Comparison of ENCODE assay signal across 8 mouse cellular contexts in the genomic region with DNA sequence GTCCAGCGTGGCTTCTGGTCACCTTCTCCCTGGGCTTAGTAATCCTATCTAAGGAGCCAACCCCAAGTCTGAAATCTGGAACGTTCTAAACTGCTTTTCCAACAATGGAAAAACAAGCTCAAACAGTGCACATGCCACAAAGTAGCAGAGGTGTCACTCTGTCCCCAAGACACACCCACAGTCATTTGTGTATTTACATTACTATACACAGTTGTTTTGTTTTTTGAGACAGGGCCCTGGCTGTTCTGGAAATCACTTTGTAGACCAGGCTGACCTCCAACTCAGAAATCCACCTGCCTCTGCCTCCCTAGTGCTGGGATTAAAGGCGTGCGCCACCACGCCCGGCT. TPM values are rescaled to one million over a fixed set of nuclear protein-coding genes. Genes with fewer than 3 reads are reported as not detected.
DNase-seq lines count a peak whose midpoint lies in the region; ATAC-seq and TF ChIP-seq lines count a peak whose summit lies in the region.

No protein-coding gene starts in this region.

- peaks cover 5% of the 10 kb centered on the region for H3K36me3 ChIP-seq in embryonic facial prominence, embryonic 13.5 days
- no peaks in the 10 kb centered on the region for H3K36me3 ChIP-seq in intestine, embryonic 16.5 days (ENCODE audit: control insufficient read depth, insufficient read depth, low read length)
- H3K36me3 ChIP-seq in myocyte (ENCODE audit: control insufficient read depth, insufficient read depth), result no peaks in the 10 kb centered on the region

- DNase-seq in left cerebral cortex, adult 2 months (ENCODE audit: extremely low spot score in 1 of 2, low spot score in 2 of 2), result no peak
- DNase-seq in left cerebral cortex, adult 18-20 months (ENCODE audit: low spot score in 2 of 2), result no peak
- no peak for DNase-seq in spleen, adult 18-20 months
- DNase-seq in layer of hippocampus, adult 9-10 months (ENCODE audit: low spot score), result no peak
- DNase-seq in spleen, postnatal 36 days (ENCODE audit: low spot score in 2 of 2), result no peak

- H3K79me2 ChIP-seq in myocyte (ENCODE audit: control insufficient read depth, insufficient read depth), result peaks cover 35% of the 10 kb centered on the region

- no peaks in the 10 kb centered on the region for H3K27me3 ChIP-seq in embryonic facial prominence, embryonic 13.5 days
- no peaks in the 10 kb centered on the region for H3K27me3 ChIP-seq in intestine, embryonic 16.5 days (replicated peaks; ENCODE audit: control insufficient read depth, insufficient read depth, low read length)
- H3K27me3 ChIP-seq in myocyte (ENCODE audit: control insufficient read depth, insufficient read depth, insufficient read length), result no peaks in the 10 kb centered on the region

- no peak for TF ChIP-seq POLR2A in myocyte (IDR thresholded peaks at IDR 0.05; ENCODE audit: insufficient read length, low read depth)

- ATAC-seq in embryonic facial prominence, embryonic 13.5 days (ENCODE audit: insufficient number of reproducible peaks, insufficient read depth, low FRiP score, low TSS enrichment, low read depth), result no peak
- ATAC-seq in intestine, embryonic 16.5 days, result 0 out of 2 replicates have a peak, but pooled peaks have one; percentile 6

- H3K4me3 ChIP-seq in left cerebral cortex, adult 2 months, result peak overlapping the region; percentile 59
- peak overlapping the region; percentile 100 for H3K4me3 ChIP-seq in embryonic facial prominence, embryonic 13.5 days
- peak overlapping the region; percentile 98 for H3K4me3 ChIP-seq in intestine, embryonic 16.5 days (ENCODE audit: low read length)
- H3K4me3 ChIP-seq in myocyte, result peak overlapping the region; percentile 68

- H3ac ChIP-seq in myocyte (ENCODE audit: control insufficient read depth, insufficient read length), result peak overlapping the region; percentile 43

- peak overlapping the region; percentile 81 for H3K4me2 ChIP-seq in embryonic facial prominence, embryonic 13.5 days
- H3K4me2 ChIP-seq in intestine, embryonic 16.5 days (ENCODE audit: low read depth, low read length), result peak overlapping the region; percentile 91
- peak overlapping the region; percentile 93 for H3K4me2 ChIP-seq in myocyte (ENCODE audit: low read depth)

- peaks cover 16% of the 10 kb centered on the region for H3K4me1 ChIP-seq in embryonic facial prominence, embryonic 13.5 days
- H3K4me1 ChIP-seq in intestine, embryonic 16.5 days (ENCODE audit: control insufficient read depth, insufficient read depth, low read length), result peaks cover 23% of the 10 kb centered on the region

- H3K9ac ChIP-seq in embryonic facial prominence, embryonic 13.5 days, result peak overlapping the region; percentile 99
- peak overlapping the region; percentile 99 for H3K9ac ChIP-seq in intestine, embryonic 16.5 days (ENCODE audit: low read depth, low read length)

- H3K27ac ChIP-seq in left cerebral cortex, adult 2 months, result peak overlapping the region; percentile 93; the same call in 1 of the 2 replicates
- H3K27ac ChIP-seq in embryonic facial prominence, embryonic 13.5 days, result peak overlapping the region; percentile 76; the same call in 1 of the 2 replicates
- H3K27ac ChIP-seq in intestine, embryonic 16.5 days (ENCODE audit: low read length), result peak overlapping the region; percentile 83; the same call in 1 of the 2 replicates

- TF ChIP-seq CTCF in left cerebral cortex, adult 2 months (IDR thresholded peaks at IDR 0.05), result no peak

- WGBS in embryonic facial prominence, embryonic 13.5 days, result 62% methylated on average over 6 of the region's 6 CpGs
- WGBS in intestine, embryonic 16.5 days, result 57% methylated on average over 6 of the region's 6 CpGs

- intact Hi-C loops in left cerebral cortex, adult 2 months (cut with DNase I), result loop anchor here (2.0 to 5.0 kb wide), 3 partner anchors 23 to 352 kb away; partner anchors contain the start of genes Arrb2 and Zfp3

- H3K9me3 ChIP-seq in embryonic facial prominence, embryonic 13.5 days, result no peaks in the 10 kb centered on the region
- no peaks in the 10 kb centered on the region for H3K9me3 ChIP-seq in intestine, embryonic 16.5 days (ENCODE audit: control insufficient read depth, low read length)

TF ChIP-seq in myocyte, 11 proteins besides CTCF, POLR2A, EP300 and RAD21:
- TF ChIP-seq USF1 (IDR thresholded peaks at IDR 0.05; ENCODE audit: low read depth), result no peak
- TF ChIP-seq POLR2AphosphoS2 (IDR thresholded peaks at IDR 0.05; ENCODE audit: insufficient read length, low read depth), result no peak
- TF ChIP-seq MYOD1 (IDR thresholded peaks at IDR 0.05; ENCODE audit: control insufficient read depth in 1 of 3, insufficient read length in 2 of 3, low read depth in 2 of 3), result no peak
- TF ChIP-seq REST (IDR thresholded peaks at IDR 0.05; ENCODE audit: insufficient read depth, insufficient read length), result no peak
- no peak for TF ChIP-seq MYOG (IDR thresholded peaks at IDR 0.05; ENCODE audit: control insufficient read depth in 1 of 3, insufficient read depth in 1 of 3, insufficient read length in 2 of 3, low read depth in 2 of 3)

RNA-seq across cellular contexts. Expression of gene Pelp1, which starts 0.4 kb away (rescaled TPM):
- 10 to 100 TPM; 34.6 to 36.2 TPM for total RNA-seq in left cerebral cortex, adult 2 months (2021)
- total RNA-seq in left cerebral cortex, adult 18-20 months (2021), result 10 to 100 TPM; 33.1 to 34.6 TPM
- polyA plus RNA-seq in embryonic facial prominence, embryonic 13.5 days (2015; fragmentation: Nextera tagmentation; extraction: Ambion mirVana), result 37.1 and 42.1 TPM in 2 replicates
- polyA plus RNA-seq in intestine, embryonic 16.5 days (2015; fragmentation: Nextera tagmentation; extraction: Ambion mirVana), result 29.1 and 31.5 TPM in 2 replicates
- 26.5 TPM for polyA plus RNA-seq in myocyte (2012; fragmentation: generic; extraction: Trizol)

RNA-seq across cellular contexts. Expression of gene Arrb2, which starts 22.2 kb away (rescaled TPM):
- 10 to 100 TPM; 74.3 to 86.0 TPM for total RNA-seq in left cerebral cortex, adult 2 months (2021)
- 10 to 100 TPM; 68.1 to 76.7 TPM for total RNA-seq in left cerebral cortex, adult 18-20 months (2021)
- polyA plus RNA-seq in embryonic facial prominence, embryonic 13.5 days (2015; fragmentation: Nextera tagmentation; extraction: Ambion mirVana), result 18.1 and 19.4 TPM in 2 replicates
- 10.1 and 10.7 TPM in 2 replicates for polyA plus RNA-seq in intestine, embryonic 16.5 days (2015; fragmentation: Nextera tagmentation; extraction: Ambion mirVana)
- 20.1 TPM for polyA plus RNA-seq in myocyte (2012; fragmentation: generic; extraction: Trizol)

RNA-seq across cellular contexts. Expression of gene Med11, which starts 41.4 kb away (rescaled TPM):
- total RNA-seq in left cerebral cortex, adult 2 months (2021), result 10 to 100 TPM; 13.2 to 14.8 TPM
- total RNA-seq in left cerebral cortex, adult 18-20 months (2021), result 10 to 100 TPM; 13.9 to 15.4 TPM
- 40.8 and 44.7 TPM in 2 replicates for polyA plus RNA-seq in embryonic facial prominence, embryonic 13.5 days (2015; fragmentation: Nextera tagmentation; extraction: Ambion mirVana)
- polyA plus RNA-seq in intestine, embryonic 16.5 days (2015; fragmentation: Nextera tagmentation; extraction: Ambion mirVana), result 38.4 and 41.7 TPM in 2 replicates
- 29.6 TPM for polyA plus RNA-seq in myocyte (2012; fragmentation: generic; extraction: Trizol)

RNA-seq across cellular contexts. Expression of gene Zmynd15, which starts 49.0 kb away (rescaled TPM):
- total RNA-seq in left cerebral cortex, adult 2 months (2021), result under 1 TPM; 0.36 to 0.44 TPM
- total RNA-seq in left cerebral cortex, adult 18-20 months (2021), result 1 to 10 TPM in 1 of 2 experiments, under 1 TPM in 1; 0.23 to 1.4 TPM
- polyA plus RNA-seq in embryonic facial prominence, embryonic 13.5 days (2015; fragmentation: Nextera tagmentation; extraction: Ambion mirVana), result 0.59 and 0.78 TPM in 2 replicates
- 1.1 and 1.2 TPM in 2 replicates for polyA plus RNA-seq in intestine, embryonic 16.5 days (2015; fragmentation: Nextera tagmentation; extraction: Ambion mirVana)
- not detected for polyA plus RNA-seq in myocyte (2012; fragmentation: generic; extraction: Trizol)

RNA-seq across cellular contexts. Expression of gene Cxcl16, which starts 49.5 kb away (rescaled TPM):
- 1 to 10 TPM; 1.2 to 1.4 TPM for total RNA-seq in left cerebral cortex, adult 2 months (2021)
- total RNA-seq in left cerebral cortex, adult 18-20 months (2021), result 1 to 10 TPM in 1 of 2 experiments, under 1 TPM in 1; 0.42 to 1.4 TPM
- 2.4 and 2.6 TPM in 2 replicates for polyA plus RNA-seq in embryonic facial prominence, embryonic 13.5 days (2015; fragmentation: Nextera tagmentation; extraction: Ambion mirVana)
- 10.9 and 11.9 TPM in 2 replicates for polyA plus RNA-seq in intestine, embryonic 16.5 days (2015; fragmentation: Nextera tagmentation; extraction: Ambion mirVana)
- polyA plus RNA-seq in myocyte (2012; fragmentation: generic; extraction: Trizol), result 0.08 TPM
